Mouse (Mus musculus): ENCODE results near the gene Olfr720. TPM values are rescaled to one million over a fixed set of nuclear protein-coding genes. Genes with fewer than 3 reads are reported as not detected.

Gene Olfr720
- not detected in 2 replicates for polyA plus RNA-seq (2012; ENCODE audit: low replicate concordance)

DNA sequence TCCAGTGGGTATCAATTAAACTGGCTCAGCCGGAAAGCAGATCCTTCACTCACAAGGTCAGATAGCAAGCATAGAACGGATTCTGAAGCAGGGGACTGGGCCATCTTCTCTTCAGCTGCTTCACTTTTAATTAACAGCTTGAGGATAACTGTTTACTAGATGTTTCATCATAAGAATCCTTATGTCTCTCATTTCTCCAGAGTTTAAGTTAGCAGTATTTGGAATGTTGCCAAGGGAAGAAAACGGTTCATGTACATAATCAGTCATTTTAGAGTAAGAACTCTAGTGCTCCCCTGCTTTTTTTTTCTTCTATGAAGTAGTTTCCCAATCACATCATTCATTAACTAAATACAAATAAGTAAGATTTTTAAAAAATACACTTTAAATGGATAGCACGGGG, at the start of gene Olfr720:
Gene Olfr720, minus strand, starts transcription at position 101 of the 400 bp plus-strand sequence.

Other genes with a start within 250 kb of the Olfr720 start
- gene Atxn7, start 225.4 kb downstream of the Olfr720 start, polyA plus RNA-seq (2012; ENCODE audit: low replicate concordance) = 29.8 and 33.1 TPM in 2 replicates
- gene Thoc7, start 225.0 kb downstream of the Olfr720 start, polyA plus RNA-seq (2012; ENCODE audit: low replicate concordance) = 4.4 and 7.7 TPM in 2 replicates
- gene Psmd6, start 65.9 kb downstream of the Olfr720 start, polyA plus RNA-seq (2012; ENCODE audit: low replicate concordance) = 33.1 and 33.4 TPM in 2 replicates
- not detected in 2 replicates for gene Olfr31, start 136.0 kb upstream of the Olfr720 start, polyA plus RNA-seq (2012; ENCODE audit: low replicate concordance)
- gene Il3ra, start 159.4 kb upstream of the Olfr720 start, polyA plus RNA-seq (2012; ENCODE audit: low replicate concordance) = 43.2 and 87.0 TPM in 2 replicates
- gene Olfr721-ps1, start 214.5 kb upstream of the Olfr720 start, polyA plus RNA-seq (2012; ENCODE audit: low replicate concordance) = not detected in 2 replicates

Data from hematopoietic multipotent progenitor cell, adult 10-12 weeks (in vitro differentiated cells).